Mouse (Mus musculus) heart, adult 10 weeks (tissue): Measurements from ENCODE around the gene Dgkz. TPM values are rescaled to one million over a fixed set of nuclear protein-coding genes. Genes with fewer than 3 reads are reported as not detected.

Experiments used
- polyA plus RNA-seq: library from polyadenylated mRNA; stranded (reverse); fragments of 350-450 nt; fragmentation: Illumina TruSeq; extraction: RNeasy Lipid Tissue Mini Kit (QIAGEN cat#74804); gene quantifications from one replicate; pipeline ENCODE4 v1.2.3, GENCODE M21; 2014; ENCODE audit warnings: low read depth, low replicate concordance

The Dgkz gene
- polyA plus RNA-seq, result 69.5 TPM

DNA sequence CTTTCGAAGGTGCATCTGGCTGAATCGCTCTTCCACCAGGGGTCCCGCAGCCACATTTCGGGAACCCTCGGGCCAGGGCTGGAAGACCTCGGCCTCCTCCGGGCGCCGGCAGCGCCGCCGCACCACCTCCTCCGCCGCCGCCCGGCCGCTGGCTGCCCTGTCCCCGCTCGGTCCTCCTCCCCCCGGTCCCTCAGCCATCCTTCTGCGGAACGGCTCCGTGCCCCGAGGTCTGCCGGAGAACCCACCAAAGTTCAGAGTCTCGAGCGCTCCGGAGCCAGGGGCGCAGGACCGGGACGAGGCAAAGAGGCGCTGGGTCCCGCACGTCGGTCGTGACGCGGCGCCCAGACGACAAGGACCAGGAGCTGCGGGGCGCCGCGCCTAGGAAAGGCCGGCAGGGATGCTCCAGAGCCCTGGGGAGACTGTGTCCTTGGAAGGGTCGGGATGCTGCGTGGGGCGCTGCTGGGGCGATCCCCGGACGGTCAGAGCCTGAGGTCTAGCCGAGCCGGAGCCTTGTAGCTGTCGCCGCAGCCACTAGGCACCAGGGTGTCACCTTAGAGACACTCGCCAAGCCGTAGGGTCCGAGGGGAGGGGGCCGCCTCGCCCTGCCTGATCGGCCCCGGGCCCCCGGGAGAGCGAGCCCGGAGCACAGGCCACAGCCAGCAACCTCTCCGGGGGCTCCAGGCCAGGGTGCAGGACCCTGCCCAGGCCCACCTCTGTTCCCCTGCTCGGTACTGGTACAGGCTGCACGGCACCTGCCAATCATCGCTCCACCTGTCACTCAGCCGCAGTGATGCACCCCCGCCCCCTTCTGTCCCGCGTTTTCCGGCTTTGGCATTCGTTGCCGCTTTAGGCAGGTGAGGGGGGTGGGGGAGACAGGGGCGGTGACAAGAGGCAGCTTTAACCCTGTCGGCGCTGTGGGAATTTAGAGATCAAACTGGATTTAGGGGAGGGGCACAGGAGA lies at the start of gene Dgkz:
Gene Dgkz, minus strand, starts transcription at position 284 of the 961 bp plus-strand sequence.

DNA sequence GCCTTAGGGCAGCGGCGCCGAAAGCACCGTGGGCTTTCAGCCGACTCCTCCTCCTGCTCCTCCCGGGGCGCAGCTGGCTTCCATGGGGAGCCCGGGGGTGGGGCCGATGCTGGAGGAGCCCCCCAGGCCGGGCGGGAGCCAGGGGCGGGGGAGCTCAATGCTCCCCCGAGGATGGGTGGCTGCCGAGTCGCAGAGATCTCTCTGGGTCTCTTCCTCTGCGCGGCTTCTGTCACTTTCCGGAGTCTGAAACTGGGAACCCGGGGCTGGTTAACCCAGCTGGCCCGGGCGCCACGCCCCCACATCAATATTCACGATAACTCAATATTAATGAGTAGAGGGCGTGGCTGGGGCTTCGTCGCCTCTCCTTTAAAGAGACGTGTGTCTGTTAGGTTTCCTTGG lies 48.6 kb upstream of the Dgkz start, which contains the start of gene Creb3l1:
Gene Creb3l1, minus strand, starts transcription at position 229 of the 399 bp plus-strand sequence.

DNA sequence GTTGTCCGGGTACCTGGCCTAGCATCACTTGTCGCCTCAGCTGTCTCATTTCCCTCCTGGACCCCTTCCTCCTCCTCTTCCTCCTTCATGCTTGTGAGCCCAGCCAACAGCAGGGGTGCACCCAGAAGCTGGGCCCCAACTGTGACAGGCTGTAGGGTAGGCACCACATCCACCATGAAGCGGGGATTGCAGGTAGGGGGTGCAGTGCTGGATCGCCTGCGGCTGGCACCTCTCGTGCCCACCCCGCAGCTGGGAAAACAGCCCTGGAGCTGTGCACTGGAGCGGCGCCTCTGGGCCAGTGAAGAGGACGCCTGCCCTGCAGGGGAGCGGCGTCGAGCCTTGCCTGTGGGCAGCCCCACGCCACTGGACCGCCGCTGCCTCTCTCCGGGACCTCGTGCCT lies 30.2 kb downstream of the Dgkz start, which contains the start of gene Gm9821:
Gene Gm9821, plus strand, starts transcription at position 221 of the 400 bp plus-strand sequence.

DNA sequence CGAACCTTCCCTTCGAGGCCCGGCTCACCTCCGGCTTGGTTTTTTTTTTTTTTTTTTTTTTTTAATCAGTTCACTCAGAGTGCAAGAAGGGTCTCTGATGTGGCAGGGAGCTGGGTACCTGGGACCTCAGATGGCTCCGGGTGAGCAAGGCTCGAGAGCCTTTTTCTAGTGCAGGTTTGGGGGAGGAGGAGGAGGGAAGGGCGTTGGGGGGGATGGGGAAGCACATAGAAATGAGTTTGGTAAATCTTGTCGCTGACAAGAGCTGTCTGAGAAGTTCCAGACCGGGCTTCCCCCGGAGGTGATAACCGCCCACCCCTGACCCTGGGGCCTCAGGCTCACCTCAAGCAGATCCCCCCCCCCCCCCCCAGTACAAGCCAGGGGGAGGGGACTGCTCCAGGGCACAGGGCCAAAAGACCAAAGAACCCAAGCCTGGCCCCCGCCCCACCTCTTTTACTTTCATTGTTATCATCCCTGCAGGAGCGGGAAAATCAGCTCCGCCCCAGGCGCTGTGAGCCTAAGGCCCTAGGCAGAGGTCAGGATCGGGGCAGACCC lies 43.4 kb downstream of the Dgkz start, which contains the start of gene Mdk:
Gene Mdk, minus strand, starts transcription at position 138 of the 552 bp plus-strand sequence.

DNA sequence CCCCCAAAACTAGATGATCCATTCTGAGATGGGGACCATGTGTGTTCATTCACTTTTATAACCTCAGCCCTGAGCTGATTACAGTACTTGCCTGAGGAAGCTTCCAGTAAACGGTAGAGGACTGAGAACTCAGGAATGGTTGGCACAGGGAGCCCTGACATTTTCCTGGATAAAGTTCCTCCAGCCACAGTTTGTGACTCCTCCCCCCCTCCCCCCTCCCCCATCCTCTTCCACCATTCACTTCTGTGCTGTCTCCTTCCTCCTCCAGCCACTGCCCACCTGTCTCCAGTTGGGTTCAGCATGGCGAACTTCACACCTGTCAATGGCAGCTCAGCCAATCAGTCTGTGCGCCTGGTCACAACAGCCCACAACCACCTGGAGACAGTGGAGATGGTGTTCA lies 48.7 kb downstream of the Dgkz start, which contains the start of gene Chrm4:
Gene Chrm4, plus strand, starts transcription at position 301 of the 400 bp plus-strand sequence.

Other genes starting within 250 kb of the Dgkz start
- 13.8 TPM for gene Ambra1, start 245.7 kb downstream of the Dgkz start, polyA plus RNA-seq
- not detected for gene Chrm4, start 48.6 kb downstream of the Dgkz start, polyA plus RNA-seq
- 6.4 TPM for gene Mdk, start 43.6 kb downstream of the Dgkz start, polyA plus RNA-seq
- gene Gm9821, start 30.2 kb downstream of the Dgkz start, polyA plus RNA-seq, result not detected
- 6.6 TPM for gene Creb3l1, start 48.6 kb upstream of the Dgkz start, polyA plus RNA-seq
- 19.4 TPM for gene Phf21a, start 117.3 kb upstream of the Dgkz start, polyA plus RNA-seq